Mouse (Mus musculus): ENCODE results near the gene Wdr48. TPM values are rescaled to one million over a fixed set of nuclear protein-coding genes. Genes with fewer than 3 reads are reported as not detected.

Gene Wdr48
- polyA plus RNA-seq, 1 experiment from 2014 or later, result 32.9 TPM

GRCm38 (mm10) chr9:119958835-119959234, 64.2 kb downstream of the Wdr48 start:
- Histone ChIP-seq H3K9me3 (replicated peaks) (no peaks in the 10 kb centered on the region), H3K4me2 (no peak overlapping the region), H3K9ac (no peak overlapping the region), H3K36me3 (no peaks in the 10 kb centered on the region), H3K27ac (no peak overlapping the region), H3K4me1 (peaks cover 11% of the 10 kb centered on the region), H3K27me3 (replicated peaks) (no peaks in the 10 kb centered on the region), H3K4me3 (no peak overlapping the region)
- 66% methylated on average over 9 of the region's 9 CpGs for WGBS (ENCODE audit: insufficient replicate concordance)
- ATAC-seq, result no peak

GRCm38 (mm10) chr9:119962216-119962615, 67.5 kb downstream of the Wdr48 start:
- H3K36me3 ChIP-seq, result no peaks in the 10 kb centered on the region
- no peak overlapping the region for H3K4me3 ChIP-seq
- no peaks in the 10 kb centered on the region for H3K9me3 ChIP-seq (replicated peaks)
- no peak overlapping the region for H3K4me2 ChIP-seq
- WGBS (ENCODE audit: insufficient replicate concordance), result 54% methylated on average over 4 of the region's 4 CpGs
- H3K27ac ChIP-seq, result no peak overlapping the region
- peaks cover 20% of the 10 kb centered on the region for H3K4me1 ChIP-seq
- H3K27me3 ChIP-seq (replicated peaks), result no peaks in the 10 kb centered on the region
- H3K9ac ChIP-seq, result no peak overlapping the region
- ATAC-seq, result no peak

- ATAC-seq, result peak; percentile 69
- H3K27me3 ChIP-seq (replicated peaks), result no peaks in the 10 kb centered on the region
- no peak overlapping the region for H3K4me3 ChIP-seq
- H3K36me3 ChIP-seq, result no peaks in the 10 kb centered on the region
- no peak overlapping the region for H3K27ac ChIP-seq
- 16% methylated on average over 21 of the region's 21 CpGs for WGBS (ENCODE audit: insufficient replicate concordance)
- H3K4me1 ChIP-seq, result peaks cover 20% of the 10 kb centered on the region
- no peak overlapping the region for H3K9ac ChIP-seq
- peak overlapping the region; percentile 36 for H3K4me2 ChIP-seq
- H3K9me3 ChIP-seq (replicated peaks), result no peaks in the 10 kb centered on the region
Observed at GRCm38 (mm10) chr9:119962987-119963667, 68.4 kb downstream of the Wdr48 start.

DNA sequence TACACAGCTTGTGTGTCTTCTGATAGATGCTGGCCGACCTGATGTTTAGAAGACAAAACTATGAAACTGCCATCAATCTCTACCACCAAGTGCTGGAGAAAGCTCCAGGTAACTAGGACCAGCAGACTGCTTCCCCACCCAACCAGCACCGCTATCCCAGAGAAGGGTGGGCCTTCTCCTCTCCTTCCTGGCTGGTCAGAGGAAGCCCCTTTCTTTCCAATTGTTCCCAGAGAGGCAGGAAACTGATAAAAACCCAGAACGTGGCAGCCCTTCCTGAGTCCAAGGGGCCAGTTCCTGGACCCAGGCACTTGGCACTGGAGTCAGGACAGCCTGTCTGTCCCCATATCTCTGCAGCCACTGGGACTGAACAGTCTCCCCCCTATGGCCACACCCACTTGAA, 69.5 kb downstream of the Wdr48 start:
- Histone ChIP-seq H3K27me3 (replicated peaks) (no peaks in the 10 kb centered on the region), H3K9ac (no peak overlapping the region), H3K4me3 (no peak overlapping the region), H3K4me1 (peaks cover 20% of the 10 kb centered on the region), H3K36me3 (no peaks in the 10 kb centered on the region), H3K27ac (no peak overlapping the region), H3K9me3 (replicated peaks) (no peaks in the 10 kb centered on the region), H3K4me2 (no peak overlapping the region; the same call in 1 of the 2 replicates)
- 30% methylated on average over 3 of the region's 3 CpGs for WGBS (ENCODE audit: insufficient replicate concordance)
- no peak for ATAC-seq

- Histone ChIP-seq H3K4me3 (no peak overlapping the region), H3K4me2 (no peak overlapping the region), H3K9ac (no peak overlapping the region), H3K27ac (no peak overlapping the region), H3K9me3 (replicated peaks) (no peaks in the 10 kb centered on the region), H3K27me3 (replicated peaks) (no peaks in the 10 kb centered on the region), H3K36me3 (no peaks in the 10 kb centered on the region), H3K4me1 (peaks cover 24% of the 10 kb centered on the region)
- no peak for ATAC-seq
- 73% methylated on average over 3 of the region's 3 CpGs for WGBS (ENCODE audit: insufficient replicate concordance)
Observed at GRCm38 (mm10) chr9:119965186-119965585, 70.5 kb downstream of the Wdr48 start.

GRCm38 (mm10) chr9:119966221-119966910, 71.7 kb downstream of the Wdr48 start:
- Histone ChIP-seq H3K27ac (no peak overlapping the region), H3K9me3 (replicated peaks) (no peaks in the 10 kb centered on the region), H3K27me3 (replicated peaks) (no peaks in the 10 kb centered on the region), H3K4me2 (no peak overlapping the region), H3K9ac (no peak overlapping the region), H3K4me3 (no peak overlapping the region), H3K4me1 (peaks cover 29% of the 10 kb centered on the region), H3K36me3 (peaks cover 2% of the 10 kb centered on the region; the same call in 1 of the 2 replicates)
- no peak for ATAC-seq
- WGBS (ENCODE audit: insufficient replicate concordance), result 78% methylated on average over 26 of the region's 26 CpGs

DNA sequence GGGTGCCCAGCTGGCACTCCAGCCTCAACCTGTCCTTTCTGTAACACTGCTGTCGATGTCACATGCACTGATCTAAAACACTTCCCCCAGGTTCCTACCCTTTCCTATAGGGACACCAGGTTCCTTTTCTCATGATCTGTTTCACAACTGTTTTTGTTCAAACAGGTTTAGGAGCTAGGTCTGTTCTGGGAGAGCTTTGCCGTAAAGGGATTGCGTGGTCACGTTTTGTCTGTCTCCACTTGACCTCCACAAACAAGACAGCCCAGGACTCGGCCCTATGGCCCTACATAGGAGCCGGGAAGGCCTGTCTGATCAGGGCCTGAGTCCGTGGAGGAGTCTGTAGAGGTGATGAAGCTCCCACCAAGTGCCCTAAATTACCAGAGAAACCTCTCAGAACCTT, 75.1 kb downstream of the Wdr48 start:
- H3K9me3 ChIP-seq (replicated peaks), result no peaks in the 10 kb centered on the region
- 0 out of 2 replicates have a peak, but pooled peaks cover 9% of the 10 kb centered on the region for H3K4me1 ChIP-seq
- H3K4me2 ChIP-seq, result no peak overlapping the region
- H3K27ac ChIP-seq, result no peak overlapping the region
- 74% methylated on average over 7 of the region's 7 CpGs for WGBS (ENCODE audit: insufficient replicate concordance)
- no peak for ATAC-seq
- no peak overlapping the region for H3K9ac ChIP-seq
- peaks cover 33% of the 10 kb centered on the region for H3K36me3 ChIP-seq
- H3K27me3 ChIP-seq (replicated peaks), result no peaks in the 10 kb centered on the region
- no peak overlapping the region for H3K4me3 ChIP-seq

GRCm38 (mm10) chr9:119970221-119970620, 75.5 kb downstream of the Wdr48 start:
- WGBS (ENCODE audit: insufficient replicate concordance), result 42% methylated on average over 6 of the region's 6 CpGs
- Histone ChIP-seq H3K27me3 (replicated peaks) (no peaks in the 10 kb centered on the region), H3K9me3 (replicated peaks) (no peaks in the 10 kb centered on the region), H3K27ac (0 out of 2 replicates have a peak overlapping the region, but pooled peaks have one; percentile 10), H3K9ac (no peak overlapping the region), H3K4me1 (0 out of 2 replicates have a peak, but pooled peaks cover 9% of the 10 kb centered on the region), H3K4me3 (no peak overlapping the region), H3K36me3 (peaks cover 36% of the 10 kb centered on the region), H3K4me2 (no peak overlapping the region)
- ATAC-seq, result no peak

GRCm38 (mm10) chr9:119970763-119971656, 76.3 kb downstream of the Wdr48 start:
- ATAC-seq, result no peak
- 0 out of 2 replicates have a peak overlapping the region, but pooled peaks have one; percentile 10 for H3K27ac ChIP-seq
- WGBS (ENCODE audit: insufficient replicate concordance), result 73% methylated on average over 7 of the region's 7 CpGs

GRCm38 (mm10) chr9:119972166-119972565, 77.5 kb downstream of the Wdr48 start:
- Histone ChIP-seq H3K36me3 (peaks cover 38% of the 10 kb centered on the region), H3K27me3 (replicated peaks) (no peaks in the 10 kb centered on the region), H3K4me3 (no peak overlapping the region), H3K4me2 (no peak overlapping the region), H3K9ac (no peak overlapping the region), H3K9me3 (replicated peaks) (no peaks in the 10 kb centered on the region), H3K27ac (no peak overlapping the region), H3K4me1 (peaks cover 20% of the 10 kb centered on the region)
- WGBS (ENCODE audit: insufficient replicate concordance), result 80% methylated on average over 10 of the region's 10 CpGs
- ATAC-seq, result no peak

More at GRCm38 (mm10) chr9:119970763-119971656, 76.3 kb downstream of the Wdr48 start:
- H3K4me2 ChIP-seq, result no peak overlapping the region
- H3K4me1 ChIP-seq, result 0 out of 2 replicates have a peak, but pooled peaks cover 9% of the 10 kb centered on the region
- no peak overlapping the region for H3K9ac ChIP-seq
- no peak overlapping the region for H3K4me3 ChIP-seq
- no peaks in the 10 kb centered on the region for H3K9me3 ChIP-seq (replicated peaks)
- H3K27me3 ChIP-seq (replicated peaks), result no peaks in the 10 kb centered on the region
- peaks cover 38% of the 10 kb centered on the region for H3K36me3 ChIP-seq

DNA sequence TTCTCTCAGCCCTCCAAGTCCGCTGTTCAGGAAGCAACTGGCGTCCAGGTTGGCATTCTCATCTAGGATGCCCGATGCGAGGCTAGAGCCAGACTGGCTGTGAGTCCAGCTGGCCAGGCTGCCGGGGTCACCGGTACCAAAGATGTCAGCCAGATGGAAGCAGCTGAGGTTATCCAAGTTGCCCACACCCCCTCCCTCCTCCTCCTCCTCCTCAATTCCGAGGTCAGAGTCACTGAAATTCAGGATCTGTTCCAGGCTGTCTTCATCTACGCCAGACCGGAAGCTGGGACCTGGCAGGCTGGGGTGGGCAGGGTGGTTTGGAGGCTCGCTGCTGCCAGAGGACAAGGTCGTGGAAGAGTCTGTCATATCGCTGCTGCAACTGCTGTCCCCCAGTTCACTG, 77.9 kb downstream of the Wdr48 start:
- no peak overlapping the region for H3K4me3 ChIP-seq
- 79% methylated on average over 12 of the region's 12 CpGs for WGBS (ENCODE audit: insufficient replicate concordance)
- no peak overlapping the region for H3K27ac ChIP-seq
- peaks cover 38% of the 10 kb centered on the region for H3K36me3 ChIP-seq
- no peak overlapping the region for H3K4me2 ChIP-seq
- H3K27me3 ChIP-seq (replicated peaks), result no peaks in the 10 kb centered on the region
- no peak overlapping the region for H3K9ac ChIP-seq
- H3K9me3 ChIP-seq (replicated peaks), result no peaks in the 10 kb centered on the region
- peaks cover 24% of the 10 kb centered on the region for H3K4me1 ChIP-seq
- no peak for ATAC-seq
